ENCODE assay signal across 8 mouse cellular contexts in genomic region chr3:30515795-30516170, GRCm38 (mm10). TPM values are rescaled to one million over a fixed set of nuclear protein-coding genes. Genes with fewer than 3 reads are reported as not detected.
DNase-seq lines count a peak whose midpoint lies in the region; ATAC-seq lines count a peak whose summit lies in the region.

No protein-coding gene starts in this region.

- 6% methylated on average over 9 of the region's 9 CpGs for WGBS in heart, embryonic 10.5 days
- 9% methylated on average over 9 of the region's 9 CpGs for WGBS in lung, embryonic 16.5 days
- 6% methylated on average over 9 of the region's 9 CpGs for WGBS in intestine, embryonic 16.5 days
- WGBS in stomach, embryonic 16.5 days: 17% methylated on average over 9 of the region's 9 CpGs

- intact Hi-C loops in left cerebral cortex, postnatal 25 days (cut with DNase I): loop anchor here (10.0 kb wide), 1 partner anchor 501 kb away; no protein-coding TSS in a partner anchor

- H3K4me1 ChIP-seq in heart, embryonic 10.5 days: peaks cover 25% of the 10 kb centered on the region
- H3K4me1 ChIP-seq in lung, embryonic 16.5 days (replicated peaks; ENCODE audit: control insufficient read depth, insufficient read depth, low read length): peaks cover 7% of the 10 kb centered on the region; the same call in 1 of the 2 replicates
- H3K4me1 ChIP-seq in intestine, embryonic 16.5 days (ENCODE audit: control insufficient read depth, insufficient read depth, low read length): peaks cover 13% of the 10 kb centered on the region
- peaks cover 8% of the 10 kb centered on the region for H3K4me1 ChIP-seq in stomach, embryonic 16.5 days (ENCODE audit: control insufficient read depth, insufficient read depth, low read length)

- peak overlapping the region; percentile 78 for H3K9ac ChIP-seq in lung, embryonic 16.5 days (ENCODE audit: low read length)
- H3K9ac ChIP-seq in intestine, embryonic 16.5 days (ENCODE audit: low read depth, low read length): no peak overlapping the region
- peak overlapping the region; percentile 72 for H3K9ac ChIP-seq in stomach, embryonic 16.5 days (ENCODE audit: low read length)

- H3K9me3 ChIP-seq in heart, embryonic 10.5 days: no peaks in the 10 kb centered on the region
- no peaks in the 10 kb centered on the region for H3K9me3 ChIP-seq in lung, embryonic 16.5 days (ENCODE audit: control insufficient read depth, low read length)
- no peaks in the 10 kb centered on the region for H3K9me3 ChIP-seq in intestine, embryonic 16.5 days (ENCODE audit: control insufficient read depth, low read length)
- H3K9me3 ChIP-seq in stomach, embryonic 16.5 days (replicated peaks; ENCODE audit: control insufficient read depth, low read length): no peaks in the 10 kb centered on the region

- peak overlapping the region; percentile 89 for H3K4me2 ChIP-seq in lung, embryonic 16.5 days (ENCODE audit: low read depth, low read length)
- no peak overlapping the region for H3K4me2 ChIP-seq in intestine, embryonic 16.5 days (ENCODE audit: low read depth, low read length)
- peak overlapping the region; percentile 84 for H3K4me2 ChIP-seq in stomach, embryonic 16.5 days (ENCODE audit: low read depth, low read length)

- no peak overlapping the region for H3K27ac ChIP-seq in heart, embryonic 10.5 days
- peak overlapping the region; percentile 81; the same call in 1 of the 2 replicates for H3K27ac ChIP-seq in lung, embryonic 16.5 days (ENCODE audit: low read length)
- H3K27ac ChIP-seq in intestine, embryonic 16.5 days (ENCODE audit: low read length): no peak overlapping the region
- H3K27ac ChIP-seq in stomach, embryonic 16.5 days (ENCODE audit: low read length): peak overlapping the region; percentile 84; the same call in 1 of the 2 replicates

- H3K4me3 ChIP-seq in heart, embryonic 10.5 days: peak overlapping the region; percentile 60
- peak overlapping the region; percentile 56 for H3K4me3 ChIP-seq in lung, embryonic 16.5 days (ENCODE audit: low read length)
- H3K4me3 ChIP-seq in intestine, embryonic 16.5 days (ENCODE audit: low read length): peak overlapping the region; percentile 41; the same call in 1 of the 2 replicates
- peak overlapping the region; percentile 52 for H3K4me3 ChIP-seq in stomach, embryonic 16.5 days (replicated peaks; ENCODE audit: low read length)

- ATAC-seq in lung, embryonic 16.5 days (ENCODE audit: low read depth): no peak
- ATAC-seq in intestine, embryonic 16.5 days: no peak
- ATAC-seq in stomach, embryonic 16.5 days (ENCODE audit: insufficient read depth, low FRiP score): no peak

- no peak for DNase-seq in heart, embryonic 10.5 days (ENCODE audit: low spot score)
- no peak for DNase-seq in heart, adult 9 months (ENCODE audit: low spot score in 2 of 2)
- DNase-seq in lung, postnatal 10 days: no peak
- DNase-seq in frontal cortex, postnatal 36 days (ENCODE audit: low spot score in 2 of 2): no peak
- no peak for DNase-seq in left cerebral cortex, postnatal 25 days (ENCODE audit: low spot score in 2 of 2)

- peaks cover 55% of the 10 kb centered on the region for H3K27me3 ChIP-seq in heart, embryonic 10.5 days (ENCODE audit: insufficient read depth, poor library complexity, severe bottlenecking)
- peaks cover 6% of the 10 kb centered on the region for H3K27me3 ChIP-seq in lung, embryonic 16.5 days (ENCODE audit: control insufficient read depth, insufficient read depth, low read depth, low read length)
- peaks cover 40% of the 10 kb centered on the region for H3K27me3 ChIP-seq in intestine, embryonic 16.5 days (replicated peaks; ENCODE audit: control insufficient read depth, insufficient read depth, low read length)
- H3K27me3 ChIP-seq in stomach, embryonic 16.5 days (ENCODE audit: control insufficient read depth, insufficient read depth, low read length): no peaks in the 10 kb centered on the region

- no peaks in the 10 kb centered on the region for H3K36me3 ChIP-seq in heart, embryonic 10.5 days
- no peaks in the 10 kb centered on the region for H3K36me3 ChIP-seq in lung, embryonic 16.5 days (ENCODE audit: control insufficient read depth, insufficient read depth, low read length)
- no peaks in the 10 kb centered on the region for H3K36me3 ChIP-seq in intestine, embryonic 16.5 days (ENCODE audit: control insufficient read depth, insufficient read depth, low read length)
- H3K36me3 ChIP-seq in stomach, embryonic 16.5 days (ENCODE audit: control insufficient read depth, insufficient read depth, low read length): no peaks in the 10 kb centered on the region

RNA-seq across cellular contexts. Expression of gene Mecom, which starts 32.0 kb away (rescaled TPM):
- 28.4 and 40.3 TPM in 2 replicates for polyA plus RNA-seq in heart, embryonic 10.5 days (2016; fragmentation: Nextera tagmentation; extraction: Ambion mirVana)
- 69.5 and 73.4 TPM in 2 replicates for polyA plus RNA-seq in lung, embryonic 16.5 days (2015; fragmentation: Nextera tagmentation; extraction: Ambion mirVana)
- 10.2 and 11.5 TPM in 2 replicates for polyA plus RNA-seq in intestine, embryonic 16.5 days (2015; fragmentation: Nextera tagmentation; extraction: Ambion mirVana)
- polyA plus RNA-seq in stomach, embryonic 16.5 days (2015; fragmentation: Nextera tagmentation; extraction: Ambion mirVana): 57.4 and 64.1 TPM in 2 replicates
- 1 to 10 TPM; 3.0 to 3.2 TPM for total RNA-seq in left cerebral cortex, postnatal 25 days (2021)

Comparison
In these comparisons a context has a peak if more than half of its experiments do, and no peak if none do; other contexts are left out.
1. H3K27ac ChIP-seq: peak in lung, embryonic 16.5 days (single experiment) and stomach, embryonic 16.5 days (single experiment); none in heart, embryonic 10.5 days (single experiment) and intestine, embryonic 16.5 days (single experiment).
2. Peak in every context shown above with its lines, with median percentiles within 50 percentile points of each other: H3K4me3 ChIP-seq.